ENCODE assay signal across 20 mouse cellular contexts in genomic region chr4:57186035-57186434, GRCm38 (mm10). TPM values are rescaled to one million over a fixed set of nuclear protein-coding genes. Genes with fewer than 3 reads are reported as not detected.
DNase-seq lines count a peak whose midpoint lies in the region; ATAC-seq and TF ChIP-seq lines count a peak whose summit lies in the region.
"Had no signal": no experiment of that assay in that cellular context is flagged by ENCODE, and none has a peak within 500 bp of the region (broad histone marks: within the 10 kb centered on the region; RNA-seq: fewer than 3 reads in every experiment).

No protein-coding gene starts in this region.

- peaks cover 15% of the 10 kb centered on the region for H3K4me1 ChIP-seq in midbrain, embryonic 10.5 days
- no peaks in the 10 kb centered on the region for H3K4me1 ChIP-seq in midbrain, postnatal 0 days (ENCODE audit: insufficient read depth, low read length)
- H3K4me1 ChIP-seq in embryonic facial prominence, embryonic 14.5 days (ENCODE audit: control insufficient read depth, insufficient read depth, low read length) = no peaks in the 10 kb centered on the region
- H3K4me1 ChIP-seq in lung, adult 2 months (ENCODE audit: control insufficient read depth, insufficient read depth, low read length) = no peaks in the 10 kb centered on the region
- H3K4me1 ChIP-seq in heart, embryonic 12.5 days (replicated peaks) = peaks cover 14% of the 10 kb centered on the region
- H3K4me1 ChIP-seq: forebrain, embryonic 12.5 days had no signal

- H3K27ac ChIP-seq in midbrain, embryonic 10.5 days (replicated peaks) = 0 out of 2 replicates have a peak overlapping the region, but pooled peaks have one; percentile 24
- H3K27ac ChIP-seq in midbrain, postnatal 0 days (ENCODE audit: low read depth, low read length) = no peak overlapping the region
- no peak overlapping the region for H3K27ac ChIP-seq in embryonic facial prominence, embryonic 14.5 days (replicated peaks; ENCODE audit: low read depth, low read length)
- no peak overlapping the region for H3K27ac ChIP-seq in heart, embryonic 12.5 days (ENCODE audit: poor library complexity, severe bottlenecking)
- H3K27ac ChIP-seq: forebrain, embryonic 12.5 days; heart, adult 2 months; heart, embryonic 15.5 days; limb, embryonic 13.5 days; liver, embryonic 14.5 days had no signal

- no peaks in the 10 kb centered on the region for H3K27me3 ChIP-seq in midbrain, embryonic 10.5 days (ENCODE audit: low read depth, poor library complexity, severe bottlenecking)
- H3K27me3 ChIP-seq in midbrain, postnatal 0 days (ENCODE audit: insufficient read depth, low read length) = no peaks in the 10 kb centered on the region
- no peaks in the 10 kb centered on the region for H3K27me3 ChIP-seq in embryonic facial prominence, embryonic 14.5 days (replicated peaks; ENCODE audit: control insufficient read depth, insufficient read depth, low read length)
- no peaks in the 10 kb centered on the region for H3K27me3 ChIP-seq in heart, embryonic 12.5 days (replicated peaks)
- H3K27me3 ChIP-seq: forebrain, embryonic 12.5 days; heart, embryonic 15.5 days; limb, embryonic 13.5 days had no signal

- WGBS in midbrain, embryonic 10.5 days = 39% methylated on average over 6 of the region's 6 CpGs
- WGBS in midbrain, postnatal 0 days = 48% methylated on average over 6 of the region's 6 CpGs
- 24% methylated on average over 6 of the region's 6 CpGs for WGBS in embryonic facial prominence, embryonic 14.5 days
- WGBS in lung, adult 2 months = 19% methylated on average over 6 of the region's 6 CpGs
- WGBS in heart, embryonic 12.5 days = 32% methylated on average over 6 of the region's 6 CpGs

- no peak overlapping the region for H3K4me3 ChIP-seq in midbrain, embryonic 10.5 days
- H3K4me3 ChIP-seq in midbrain, postnatal 0 days (ENCODE audit: low read depth, low read length) = no peak overlapping the region
- H3K4me3 ChIP-seq in embryonic facial prominence, embryonic 14.5 days (ENCODE audit: low read depth, low read length) = no peak overlapping the region
- H3K4me3 ChIP-seq in lung, adult 2 months (replicated peaks; ENCODE audit: extremely low read depth, low read depth, low read length) = no peak overlapping the region
- H3K4me3 ChIP-seq in heart, embryonic 12.5 days = no peak overlapping the region
- H3K4me3 ChIP-seq: forebrain, embryonic 12.5 days; heart, adult 2 months; heart, embryonic 15.5 days; limb, embryonic 13.5 days; myocyte had no signal

- no peak overlapping the region for H3K4me2 ChIP-seq in midbrain, postnatal 0 days (ENCODE audit: low read depth, low read length, poor library complexity, severe bottlenecking)
- no peak overlapping the region for H3K4me2 ChIP-seq in embryonic facial prominence, embryonic 14.5 days (ENCODE audit: low read depth, low read length)
- no peak overlapping the region for H3K4me2 ChIP-seq in heart, embryonic 12.5 days
- H3K4me2 ChIP-seq: forebrain, embryonic 12.5 days; heart, embryonic 15.5 days; limb, embryonic 13.5 days had no signal

- DNase-seq in midbrain, embryonic 10.5 days (ENCODE audit: low spot score) = no peak
- no peak for DNase-seq in midbrain, postnatal 0 days (ENCODE audit: low spot score)
- peak; percentile 24 for DNase-seq in embryonic facial prominence, embryonic 14.5 days (ENCODE audit: low spot score)
- DNase-seq in mesoderm, embryonic 11.5 days (ENCODE audit: low read depth, low spot score) = peak; percentile 65
- DNase-seq in lung, adult 2 months = no peak
- no peak for DNase-seq in heart, postnatal 25 days (ENCODE audit: low spot score)
- DNase-seq: adrenal gland, adult 8-10 months; cerebellum, adult 8-10 months; gastrocnemius, postnatal 25 days; heart, adult 2 months; kidney, postnatal 25 days; midbrain, embryonic 14.5 days; right cerebral cortex, postnatal 25 days; thymus, postnatal 14 days had no signal

- no peak for TF ChIP-seq POLR2A in lung, adult 2 months (IDR thresholded peaks at IDR 0.05; ENCODE audit: borderline replicate concordance, extremely low read depth, low read depth, low read length)

- no peaks in the 10 kb centered on the region for H3K9me3 ChIP-seq in midbrain, embryonic 10.5 days (replicated peaks)
- H3K9me3 ChIP-seq in midbrain, postnatal 0 days (ENCODE audit: low read length) = no peaks in the 10 kb centered on the region
- no peaks in the 10 kb centered on the region for H3K9me3 ChIP-seq in embryonic facial prominence, embryonic 14.5 days (ENCODE audit: control insufficient read depth, low read length)
- no peaks in the 10 kb centered on the region for H3K9me3 ChIP-seq in heart, embryonic 12.5 days (replicated peaks)
- H3K9me3 ChIP-seq: forebrain, embryonic 12.5 days; heart, embryonic 15.5 days; limb, embryonic 13.5 days had no signal

- H3K36me3 ChIP-seq in midbrain, embryonic 10.5 days = no peaks in the 10 kb centered on the region
- no peaks in the 10 kb centered on the region for H3K36me3 ChIP-seq in midbrain, postnatal 0 days (ENCODE audit: insufficient read depth, low read length)
- H3K36me3 ChIP-seq in embryonic facial prominence, embryonic 14.5 days (ENCODE audit: control insufficient read depth, insufficient read depth, low read length) = no peaks in the 10 kb centered on the region
- no peaks in the 10 kb centered on the region for H3K36me3 ChIP-seq in heart, embryonic 12.5 days
- H3K36me3 ChIP-seq: forebrain, embryonic 12.5 days; heart, embryonic 15.5 days; limb, embryonic 13.5 days had no signal

- ATAC-seq in midbrain, postnatal 0 days (ENCODE audit: low FRiP score) = no peak
- no peak for ATAC-seq in embryonic facial prominence, embryonic 14.5 days (ENCODE audit: low read depth)
- ATAC-seq in heart, embryonic 12.5 days (ENCODE audit: insufficient number of reproducible peaks, low FRiP score) = no peak

- intact Hi-C loops in heart, postnatal 25 days (cut with DNase I) = no loop called here

- no peak for TF ChIP-seq CTCF in midbrain, postnatal 0 days (IDR thresholded peaks at IDR 0.05)
- TF ChIP-seq CTCF in lung, adult 2 months (IDR thresholded peaks at IDR 0.05; ENCODE audit: insufficient read depth, low read length) = no peak

- no peak overlapping the region for H3K9ac ChIP-seq in midbrain, postnatal 0 days (replicated peaks; ENCODE audit: low read length, poor library complexity, severe bottlenecking)
- no peak overlapping the region for H3K9ac ChIP-seq in embryonic facial prominence, embryonic 14.5 days (ENCODE audit: low read depth, low read length)
- H3K9ac ChIP-seq in heart, embryonic 12.5 days = no peak overlapping the region
- H3K9ac ChIP-seq: forebrain, embryonic 12.5 days; heart, embryonic 15.5 days; limb, embryonic 13.5 days; liver, embryonic 14.5 days had no signal

RNA-seq across cellular contexts. Expression of gene Epb41l4b, which starts 42.8 kb away (rescaled TPM):
- 0.37 and 0.52 TPM in 2 replicates for polyA plus RNA-seq in midbrain, embryonic 10.5 days (2016; fragmentation: Nextera tagmentation; extraction: Ambion mirVana)
- 12.3 and 14.9 TPM in 2 replicates for total RNA-seq in midbrain, postnatal 0 days (2014; rRNA removed)
- 3.1 and 3.2 TPM in 2 replicates for polyA plus RNA-seq in midbrain, postnatal 0 days (2015; fragmentation: Nextera tagmentation; extraction: Ambion mirVana)
- polyA plus RNA-seq in embryonic facial prominence, embryonic 14.5 days (2014; fragmentation: Nextera tagmentation; extraction: Ambion mirVana) = 4.8 and 5.2 TPM in 2 replicates
- polyA plus RNA-seq in lung, adult 2 months (2012; rRNA removed) = 23.8 and 28.9 TPM in 2 replicates
- 1 to 10 TPM; 3.1 to 3.4 TPM for total RNA-seq in heart, postnatal 25 days (2021)
- polyA plus RNA-seq in heart, embryonic 12.5 days (2016; fragmentation: Nextera tagmentation; extraction: Ambion mirVana) = 0.29 and 0.31 TPM in 2 replicates

Comparison
In these comparisons a context has a peak if more than half of its experiments do, and no peak if none do; other contexts are left out.
1. DNase-seq: peak in embryonic facial prominence, embryonic 14.5 days (single experiment) and mesoderm, embryonic 11.5 days (single experiment); none in midbrain, embryonic 10.5 days (single experiment), midbrain, postnatal 0 days (single experiment), lung, adult 2 months (single experiment) and heart, postnatal 25 days (single experiment).